Comparison of ENCODE assay signal across 32 mouse cellular contexts in the genomic region with DNA sequence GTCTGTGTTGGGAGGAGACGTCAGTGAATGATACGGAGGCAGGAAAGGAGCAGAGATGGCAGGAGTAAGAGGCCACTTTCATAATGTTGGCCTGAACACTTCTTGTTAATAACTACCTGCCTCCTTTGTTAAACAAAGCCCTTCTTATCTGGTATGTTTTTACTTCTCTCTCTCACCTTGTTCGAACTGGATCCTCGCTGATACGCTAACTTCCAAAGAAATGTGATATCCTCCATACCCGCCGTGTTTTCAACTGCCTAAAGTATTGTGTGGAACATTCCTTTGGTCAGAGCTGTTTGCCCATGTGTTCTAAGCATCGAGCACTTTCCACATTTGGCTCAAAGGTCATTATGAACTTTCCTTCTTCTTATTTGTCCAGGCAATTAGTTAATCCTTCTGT.
"Had no signal": no experiment of that assay in that cellular context is flagged by ENCODE, and none has a peak within 500 bp of the region (broad histone marks: within the 10 kb centered on the region; RNA-seq: fewer than 3 reads in every experiment).

No protein-coding gene starts in this region.

- DNase-seq: left cerebral cortex, postnatal 4 days; liver; liver, embryonic 13.5 days; liver, postnatal 0 days; lung, adult 18-20 months; lung, adult 2 months; lung, embryonic 14.5 days; lung, postnatal 10 days; lung, postnatal 14 days; lung, postnatal 36 days; lung, postnatal 4 days; midbrain, embryonic 14.5 days had no signal

- H3K9ac ChIP-seq: limb, embryonic 12.5 days; limb, embryonic 13.5 days; limb, embryonic 15.5 days; liver, embryonic 12.5 days; liver, embryonic 13.5 days; liver, embryonic 14.5 days; liver, embryonic 15.5 days; liver, postnatal 0 days; lung, embryonic 14.5 days; lung, embryonic 15.5 days; midbrain, embryonic 12.5 days; midbrain, embryonic 13.5 days; midbrain, embryonic 15.5 days had no signal

- H3K4me2 ChIP-seq: limb, embryonic 12.5 days; limb, embryonic 13.5 days; limb, embryonic 15.5 days; liver, embryonic 11.5 days; liver, embryonic 12.5 days; liver, embryonic 13.5 days; liver, embryonic 15.5 days; lung, embryonic 14.5 days; lung, embryonic 15.5 days; midbrain, embryonic 11.5 days; midbrain, embryonic 12.5 days; midbrain, embryonic 13.5 days; midbrain, embryonic 15.5 days had no signal

- ATAC-seq: liver, embryonic 12.5 days; liver, postnatal 0 days; lung, postnatal 0 days; midbrain, embryonic 13.5 days; midbrain, embryonic 15.5 days; midbrain, embryonic 16.5 days had no signal

- H3K4me1 ChIP-seq: limb, embryonic 10.5 days; limb, embryonic 12.5 days; limb, embryonic 13.5 days; limb, embryonic 15.5 days; liver, embryonic 12.5 days; liver, embryonic 13.5 days; liver, embryonic 15.5 days; lung, embryonic 15.5 days; midbrain, embryonic 10.5 days; midbrain, embryonic 12.5 days; midbrain, embryonic 13.5 days; midbrain, embryonic 15.5 days had no signal

- H3K27ac ChIP-seq: left cerebral cortex, adult 2 months; limb, embryonic 10.5 days; limb, embryonic 12.5 days; limb, embryonic 13.5 days; limb, embryonic 15.5 days; liver, embryonic 12.5 days; liver, embryonic 13.5 days; liver, embryonic 14.5 days; liver, embryonic 15.5 days; lung, embryonic 15.5 days; macrophage; midbrain, embryonic 10.5 days; midbrain, embryonic 12.5 days; midbrain, embryonic 13.5 days; midbrain, embryonic 15.5 days had no signal

- H3K9me3 ChIP-seq: limb, embryonic 10.5 days; limb, embryonic 12.5 days; limb, embryonic 13.5 days; limb, embryonic 15.5 days; liver, embryonic 12.5 days; liver, embryonic 13.5 days; liver, embryonic 15.5 days; lung, embryonic 15.5 days; megakaryocyte, embryonic 14.5 days; midbrain, embryonic 10.5 days; midbrain, embryonic 12.5 days; midbrain, embryonic 13.5 days; midbrain, embryonic 15.5 days had no signal

- H3K4me3 ChIP-seq: left cerebral cortex, adult 2 months; limb, embryonic 10.5 days; limb, embryonic 12.5 days; limb, embryonic 13.5 days; limb, embryonic 15.5 days; liver, embryonic 12.5 days; liver, embryonic 13.5 days; liver, embryonic 15.5 days; lung, embryonic 15.5 days; megakaryocyte, embryonic 14.5 days; midbrain, embryonic 10.5 days; midbrain, embryonic 12.5 days; midbrain, embryonic 13.5 days; midbrain, embryonic 15.5 days; myocyte had no signal

- H3K27me3 ChIP-seq: limb, embryonic 12.5 days; limb, embryonic 13.5 days; limb, embryonic 15.5 days; liver, embryonic 12.5 days; liver, embryonic 13.5 days; liver, embryonic 15.5 days; lung, embryonic 15.5 days; megakaryocyte, embryonic 14.5 days; midbrain, embryonic 12.5 days; midbrain, embryonic 13.5 days; midbrain, embryonic 15.5 days had no signal

- H3K36me3 ChIP-seq: limb, embryonic 10.5 days; limb, embryonic 12.5 days; limb, embryonic 13.5 days; limb, embryonic 15.5 days; liver, embryonic 12.5 days; liver, embryonic 13.5 days; liver, embryonic 15.5 days; lung, embryonic 15.5 days; midbrain, embryonic 10.5 days; midbrain, embryonic 12.5 days; midbrain, embryonic 13.5 days; midbrain, embryonic 15.5 days had no signal
